Mouse (Mus musculus): ENCODE results near the gene Sec14l3.

Gene Sec14l3

DNA sequence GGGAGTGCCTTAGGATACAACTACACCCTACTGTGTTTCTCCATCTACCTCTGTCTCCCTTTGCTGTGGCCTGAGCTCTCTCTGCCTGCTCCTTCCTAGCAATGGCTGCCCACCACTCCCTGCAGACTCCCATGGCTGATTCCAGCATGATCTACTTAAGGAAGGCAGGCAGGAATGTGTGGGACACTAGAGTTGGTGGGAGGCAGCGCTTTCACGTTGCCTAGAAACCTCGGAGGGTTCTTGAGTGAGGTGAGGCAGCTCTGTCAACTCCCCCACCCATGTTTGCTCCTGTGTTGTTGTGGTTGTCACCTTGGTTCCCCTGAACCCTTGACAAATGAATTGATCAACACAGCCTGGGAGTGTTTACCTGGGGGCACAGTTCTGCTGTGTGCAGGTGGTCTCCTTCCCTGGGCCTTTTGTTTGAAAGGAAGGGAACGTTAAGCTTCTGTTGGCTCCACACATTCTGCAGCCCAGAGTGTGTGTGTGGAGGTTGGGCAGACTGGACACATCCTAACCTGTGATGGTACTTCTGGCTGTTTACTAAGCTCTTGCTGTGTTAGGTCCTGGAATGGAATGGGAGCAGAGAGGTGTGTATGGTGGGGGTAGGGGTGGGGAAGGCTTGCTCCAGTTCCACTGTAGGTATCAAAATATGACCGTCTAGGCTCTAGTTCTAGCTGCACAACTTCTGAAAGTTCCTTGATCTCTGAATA lies 3.6 kb upstream of the Sec14l3 start:
- DNase-seq (ENCODE audit: low read depth): no peak

DNA sequence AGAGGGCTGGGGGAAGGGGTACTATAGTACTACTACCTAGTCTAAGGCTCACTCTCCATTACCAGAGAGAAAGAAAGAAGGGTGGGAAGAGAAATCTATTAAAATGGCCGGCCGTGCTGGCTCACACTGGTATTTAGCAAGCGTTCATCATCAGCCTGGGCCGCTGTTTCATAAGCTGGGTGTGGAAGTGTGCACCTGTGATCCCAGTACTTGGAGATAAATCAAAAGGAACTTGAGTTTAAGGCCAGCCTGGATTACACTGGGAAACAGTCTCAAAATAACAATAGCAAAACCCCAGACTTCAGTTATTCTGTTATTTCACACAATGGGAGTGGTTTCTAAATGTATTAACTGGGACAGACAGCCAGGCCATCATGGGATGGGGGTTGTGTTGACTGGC lies 2.1 kb upstream of the Sec14l3 start:
- no peak for DNase-seq (ENCODE audit: low read depth)

DNA sequence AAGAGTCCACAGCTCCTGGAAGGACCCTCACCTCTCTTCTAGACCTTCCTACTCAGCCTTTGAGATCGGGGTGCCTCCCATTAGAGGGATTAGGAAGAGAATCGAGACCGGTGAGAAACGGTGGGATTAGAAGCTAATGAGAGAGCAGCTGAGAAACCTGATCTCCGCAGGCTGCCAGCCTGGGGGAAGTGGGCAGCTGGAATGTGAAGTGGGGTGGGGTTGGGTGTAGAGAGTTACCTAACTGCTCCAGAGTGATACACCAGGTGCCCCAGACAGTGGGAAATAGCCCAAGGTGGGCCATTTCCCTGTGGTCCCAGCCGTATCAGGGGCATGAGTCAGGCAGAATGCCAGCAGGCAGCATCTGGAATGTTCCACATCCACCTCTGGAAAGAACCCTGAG lies 1.7 kb upstream of the Sec14l3 start:
- DNase-seq (ENCODE audit: low read depth): no peak

DNA sequence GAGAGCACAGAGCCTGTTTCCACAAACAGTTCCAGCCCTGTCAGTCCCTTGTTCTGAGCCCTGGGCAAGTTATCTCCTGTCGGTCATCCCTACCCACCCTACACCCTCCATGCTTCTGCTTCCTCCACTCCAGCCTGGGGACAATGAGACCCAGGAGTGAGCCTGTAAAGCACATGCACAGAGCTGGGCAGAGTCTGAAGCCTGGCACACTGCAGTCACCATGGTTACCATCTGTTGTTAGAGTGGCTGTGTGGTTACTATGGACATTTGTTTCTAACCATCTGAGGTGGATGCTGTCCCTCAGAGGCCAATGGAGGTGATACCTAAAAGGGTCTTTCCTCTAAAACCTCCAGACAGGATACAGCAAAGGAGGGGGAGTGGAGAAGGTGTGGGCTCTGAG lies 5.0 kb downstream of the Sec14l3 start:
- DNase-seq (ENCODE audit: low read depth): no peak

DNA sequence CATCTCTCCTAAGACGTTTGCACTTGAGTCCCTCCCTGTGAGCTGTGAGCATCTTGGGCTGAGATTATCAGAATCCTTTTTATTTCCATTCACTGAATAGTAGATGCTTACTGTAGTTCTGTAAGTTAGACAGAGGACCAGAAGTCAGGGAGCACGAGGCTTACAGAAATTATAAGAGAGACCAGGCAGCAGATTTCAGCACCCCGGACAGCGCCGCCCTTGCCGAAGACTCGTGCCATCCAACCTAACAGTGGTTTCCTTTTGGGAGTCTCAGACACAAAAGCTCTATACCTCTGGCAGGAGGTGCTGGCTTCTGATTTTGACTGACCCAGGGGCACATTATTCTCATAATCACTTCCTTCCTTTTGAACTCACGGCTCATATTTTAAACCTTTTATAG lies 12.0 kb downstream of the Sec14l3 start:
- DNase-seq (ENCODE audit: low read depth): no peak

DNA sequence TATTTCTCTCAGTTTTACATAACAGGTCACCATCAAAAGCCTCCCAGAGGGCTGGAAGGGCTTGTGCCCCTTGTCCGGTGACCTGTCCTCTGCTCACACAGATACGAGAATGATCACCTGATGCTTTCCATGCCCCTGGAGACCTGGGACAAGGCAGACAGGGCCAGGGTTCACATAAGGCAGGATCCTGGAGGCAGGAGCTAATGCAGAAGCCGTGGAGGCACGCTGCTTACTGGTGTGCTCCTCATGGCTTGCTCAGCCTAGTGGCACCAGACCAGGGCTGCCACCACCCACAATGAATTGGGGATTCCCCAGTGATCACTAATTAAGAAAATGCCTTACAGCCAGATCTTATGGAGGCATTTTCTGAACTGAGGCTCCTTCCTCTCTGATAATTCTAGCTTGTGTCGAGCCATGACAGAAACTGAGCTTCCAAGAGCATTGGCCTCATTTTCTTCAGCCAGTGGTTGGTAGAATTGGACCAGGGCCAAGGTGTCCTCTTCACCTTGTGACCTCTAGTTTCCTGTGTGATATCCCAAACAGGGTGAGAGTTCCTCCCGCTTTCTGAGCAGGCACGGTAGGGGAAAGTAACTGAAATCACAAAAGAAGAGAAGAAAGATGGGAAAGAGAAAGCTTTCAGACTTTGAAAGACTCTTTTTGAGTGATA lies 13.8 kb downstream of the Sec14l3 start:
- DNase-seq (ENCODE audit: low read depth): no peak

DNA sequence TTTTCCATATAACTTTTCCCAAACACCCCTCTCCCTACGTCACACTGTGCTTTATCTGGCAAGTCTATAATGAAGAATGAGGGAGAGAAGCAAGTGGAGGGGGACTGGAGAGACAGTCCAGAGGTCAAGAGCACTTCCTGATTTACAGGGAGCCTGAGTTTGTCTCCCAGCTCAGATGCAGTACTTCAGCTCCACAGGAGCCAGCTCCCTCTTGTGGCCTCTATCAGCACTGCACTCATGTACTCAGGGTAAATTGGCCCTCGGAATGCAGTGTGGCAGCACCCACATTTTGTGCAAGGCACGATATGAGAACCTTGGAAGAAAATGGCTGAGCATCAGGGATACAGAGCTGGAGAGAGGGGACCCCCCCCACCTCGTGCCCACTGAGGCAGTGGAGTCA lies 15.6 kb downstream of the Sec14l3 start:
- no peak for DNase-seq (ENCODE audit: low read depth)

DNA sequence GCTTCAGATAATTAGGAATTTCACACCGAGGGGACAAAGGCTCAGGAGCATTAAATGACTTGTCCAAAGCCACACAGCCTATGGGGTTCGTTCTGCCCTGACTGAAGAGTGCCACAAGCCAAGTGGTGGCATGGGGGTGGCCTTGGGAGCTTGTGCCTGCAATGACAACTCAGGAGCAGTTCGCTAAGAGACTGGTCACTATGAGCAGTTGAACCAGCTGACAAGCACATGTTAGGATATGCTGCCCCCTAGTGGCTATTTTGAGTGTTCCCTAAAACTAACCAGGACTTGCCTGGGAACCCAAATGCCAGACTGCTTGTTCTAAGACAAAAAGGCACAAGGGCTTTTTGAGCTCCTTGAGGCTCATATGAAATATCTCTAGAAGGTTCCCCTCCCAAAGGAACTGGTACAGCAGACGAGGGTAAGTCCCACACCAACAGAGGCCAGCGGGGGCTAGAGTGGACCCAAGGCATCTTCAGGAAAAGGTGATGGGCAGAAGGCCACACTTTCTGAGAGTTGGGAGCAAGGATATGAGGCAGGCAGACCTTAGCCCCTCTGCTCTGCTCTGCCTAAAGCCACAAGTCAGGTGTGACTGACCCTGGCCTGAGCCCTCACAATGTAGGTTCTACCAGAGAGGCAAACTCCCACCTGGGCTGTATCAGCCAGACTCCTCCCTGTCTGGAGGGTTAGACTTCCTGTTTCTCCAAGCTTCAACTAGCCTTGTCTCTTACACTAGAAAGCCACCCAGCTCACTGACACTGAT lies 18.9 kb downstream of the Sec14l3 start:
- DNase-seq (ENCODE audit: low read depth): no peak

DNA sequence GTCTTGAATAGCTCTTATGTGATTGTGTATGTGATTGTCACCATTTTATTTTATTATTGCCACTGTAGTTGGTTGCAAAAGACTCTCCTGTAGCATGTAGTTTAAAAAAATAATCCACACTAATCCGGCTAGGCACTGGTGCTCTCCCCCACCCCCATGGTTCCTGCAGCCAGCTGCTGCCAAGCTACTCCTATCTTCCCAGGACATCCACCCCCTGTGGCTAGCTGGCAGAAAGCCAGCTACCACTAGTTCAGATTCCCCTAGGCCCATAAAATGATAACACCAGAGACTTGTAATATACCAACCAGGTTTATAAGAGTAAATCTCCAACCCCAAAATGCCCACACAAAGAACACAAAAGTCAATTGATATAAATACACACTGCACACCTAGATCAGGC lies 21.6 kb downstream of the Sec14l3 start:
- DNase-seq (ENCODE audit: low read depth): no peak

DNA sequence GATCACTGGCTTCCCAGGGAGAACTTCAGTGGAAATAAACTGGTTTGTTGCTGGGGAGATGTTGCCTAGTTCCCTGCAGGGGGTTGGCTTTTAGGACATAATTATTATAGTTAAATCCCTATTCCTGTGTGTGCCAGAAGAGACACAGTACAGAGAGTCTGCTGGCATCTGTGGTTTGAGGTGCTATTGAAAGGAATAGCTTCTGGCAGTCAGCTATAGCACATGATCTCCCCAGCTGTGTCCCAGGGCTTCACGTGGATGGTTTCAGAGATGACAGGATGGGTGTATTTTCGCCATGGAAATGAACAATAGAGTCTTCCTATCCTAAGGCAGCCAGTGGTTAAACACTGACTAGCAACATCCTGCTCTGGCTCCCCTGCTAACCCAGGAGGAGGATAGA lies 22.6 kb downstream of the Sec14l3 start:
- no peak for DNase-seq (ENCODE audit: low read depth)

DNA sequence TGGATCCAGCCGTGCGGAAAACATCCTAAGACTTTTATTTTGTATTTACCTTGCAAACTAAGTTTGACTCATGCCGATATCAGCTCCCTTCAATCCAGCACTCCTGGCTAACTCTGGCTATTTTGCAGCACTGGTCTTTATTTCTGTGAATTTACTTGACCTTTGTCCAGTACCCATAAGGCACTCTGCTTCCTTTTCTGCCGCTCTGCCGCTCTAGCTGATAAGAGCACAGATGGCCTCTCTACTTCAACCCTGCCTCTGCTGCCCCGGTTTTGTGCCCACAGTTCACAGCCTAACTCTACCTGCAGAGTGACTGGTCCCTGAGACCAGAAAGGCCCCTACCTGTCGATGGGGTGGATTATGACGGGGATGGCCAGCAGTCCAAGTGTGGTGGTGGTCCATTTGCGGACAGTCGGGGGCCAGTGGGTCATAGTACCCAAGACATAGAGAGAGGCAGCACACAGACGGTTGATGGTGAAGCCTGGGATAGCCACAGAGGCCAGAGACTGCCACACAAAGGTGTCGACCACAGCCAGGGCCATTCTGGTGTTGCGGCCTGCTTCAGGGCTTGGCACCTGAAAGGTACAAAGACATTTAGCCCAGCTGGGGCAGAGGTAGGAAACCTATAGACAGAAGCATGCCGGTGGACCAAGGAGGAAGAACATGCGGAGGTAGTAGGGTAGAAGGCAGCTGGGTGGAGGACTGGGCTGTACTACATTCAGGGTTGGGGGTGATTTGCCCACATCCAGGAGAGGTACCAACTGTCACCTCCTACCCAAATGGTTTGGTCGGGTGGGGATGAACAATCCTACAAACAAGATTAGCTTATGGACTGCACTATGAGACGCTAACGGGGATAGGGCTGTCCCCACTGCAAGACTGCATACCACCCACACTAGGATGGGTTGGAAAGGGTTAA lies 29.1 kb downstream of the Sec14l3 start:
- DNase-seq (ENCODE audit: low read depth): no peak

DNA sequence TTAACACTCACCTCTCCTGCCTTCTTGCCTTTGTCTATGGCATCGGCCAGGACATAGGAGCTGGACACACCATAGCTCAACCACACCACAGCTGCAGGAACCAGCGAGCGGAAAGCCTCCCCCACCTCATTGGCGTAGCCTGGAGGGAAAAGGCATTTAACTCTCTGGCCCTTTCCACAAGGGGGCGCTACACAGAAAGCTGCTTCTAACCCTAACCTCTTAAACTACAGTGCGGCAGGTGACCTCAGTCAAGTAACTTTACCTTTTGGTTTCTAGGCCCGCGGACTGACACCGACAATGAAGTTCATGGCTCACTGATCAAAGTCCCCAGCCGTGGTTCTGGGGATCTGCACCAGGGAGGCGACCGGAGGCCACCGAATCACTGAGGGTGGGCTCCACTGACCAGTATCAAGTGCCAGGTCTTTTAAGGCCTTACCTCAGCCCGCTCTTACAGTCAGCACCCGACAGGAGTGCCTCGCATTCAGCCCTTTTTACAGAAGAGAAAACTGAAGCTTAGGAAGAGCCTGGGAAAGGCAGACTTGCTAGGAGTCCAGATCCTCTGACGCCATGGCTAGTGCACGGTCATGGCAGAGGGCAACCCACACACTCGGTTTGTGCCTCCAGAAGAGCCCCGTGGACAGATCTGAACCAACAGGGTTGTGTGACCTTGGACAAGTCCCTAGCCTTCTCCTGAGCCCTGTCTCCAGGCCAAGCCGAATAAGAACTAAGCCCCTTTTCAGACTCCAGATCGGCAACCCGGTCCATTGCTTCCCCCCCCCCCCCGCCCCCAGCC lies 29.9 kb downstream of the Sec14l3 start:
- DNase-seq (ENCODE audit: low read depth): no peak

DNA sequence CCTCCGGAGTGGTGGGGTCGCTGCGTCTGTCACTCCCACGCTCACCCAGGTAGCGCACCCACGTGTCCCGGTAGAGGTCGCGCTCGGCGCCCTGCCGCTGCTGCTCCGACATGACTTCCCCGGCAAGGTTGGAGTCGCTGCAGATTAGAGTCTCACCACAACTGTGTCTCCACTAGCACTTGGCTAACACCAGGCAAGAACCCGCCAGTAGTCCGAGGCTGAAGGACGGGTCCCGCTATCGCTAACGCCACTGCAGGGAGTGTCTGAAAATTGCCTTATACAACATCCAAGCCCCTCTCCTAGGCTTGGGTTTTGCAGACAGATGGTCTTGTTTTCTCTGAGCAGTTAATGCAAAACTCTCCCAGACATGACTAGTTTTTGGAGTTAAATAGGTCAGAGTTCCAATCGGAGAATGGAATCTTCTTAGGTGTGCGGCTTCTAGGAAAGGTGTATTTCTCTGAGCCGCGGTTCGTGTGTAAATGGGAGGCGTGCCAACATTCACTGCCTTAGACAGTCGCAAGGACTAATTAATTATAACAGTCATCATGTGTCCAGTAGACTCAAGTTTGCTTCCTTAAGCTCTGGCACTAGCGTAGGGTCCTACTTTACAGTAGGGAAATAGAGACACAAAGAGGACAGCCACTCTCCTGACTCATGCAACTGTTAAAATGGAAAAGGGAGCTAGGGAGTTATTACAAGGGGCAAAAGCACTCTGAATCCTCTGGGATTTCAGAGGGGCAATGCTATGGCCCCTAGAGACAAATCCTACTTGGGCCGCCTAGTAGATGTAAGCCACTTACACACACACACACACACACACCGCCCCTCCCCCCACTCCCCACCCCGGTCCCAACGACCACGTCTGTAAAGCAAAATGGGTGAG lies 30.8 kb downstream of the Sec14l3 start, which contains the start of gene Mtfp1:
TSS of gene Mtfp1 (minus strand) at position 275 of the 883 bp plus-strand sequence.
- DNase-seq (ENCODE audit: low read depth): no peak

DNA sequence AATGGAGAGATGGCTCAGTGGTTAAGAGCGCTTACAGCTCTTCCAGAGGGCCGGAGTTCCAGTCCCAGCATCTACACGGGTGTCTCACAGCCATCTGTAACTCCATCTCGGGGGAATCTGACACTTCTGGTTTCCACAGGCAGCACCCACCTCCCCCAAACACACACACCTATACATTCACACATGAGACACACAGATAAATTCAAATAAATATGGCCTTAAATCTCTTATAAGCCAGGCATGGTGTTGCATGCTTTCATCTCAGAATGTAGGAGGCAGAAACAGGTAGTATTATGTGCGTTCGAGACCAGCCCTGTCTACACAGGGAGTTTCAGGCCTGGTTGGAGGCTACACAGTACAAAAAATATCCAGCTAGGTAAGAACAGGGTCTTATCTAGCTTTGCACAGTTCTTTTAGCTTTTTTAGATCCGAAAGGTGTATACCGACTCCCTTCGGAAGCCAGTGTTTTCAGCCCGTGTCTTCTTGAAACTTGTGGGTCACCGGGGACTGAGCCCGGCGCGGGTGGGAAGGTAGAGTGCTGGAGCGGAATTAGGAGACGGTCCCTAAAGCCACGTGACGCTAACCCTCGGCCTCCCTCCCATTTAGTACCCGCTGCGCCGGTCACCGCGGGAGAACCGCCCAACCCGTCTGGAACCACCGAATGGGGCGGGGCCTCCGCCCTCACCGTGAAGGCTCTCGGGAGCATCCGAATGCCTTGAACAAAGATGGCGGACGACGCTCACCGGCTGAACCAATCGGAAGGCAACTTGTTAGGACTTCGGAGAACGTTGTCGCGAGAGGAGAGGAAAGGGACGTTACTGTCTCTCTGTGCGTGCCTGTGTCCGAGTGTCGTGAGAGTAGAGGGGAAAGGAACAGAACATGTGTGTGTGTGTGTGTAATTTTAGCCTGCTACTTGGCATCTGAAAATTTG lies 31.7 kb downstream of the Sec14l3 start:
- DNase-seq (ENCODE audit: low read depth): peak; percentile 98

DNA sequence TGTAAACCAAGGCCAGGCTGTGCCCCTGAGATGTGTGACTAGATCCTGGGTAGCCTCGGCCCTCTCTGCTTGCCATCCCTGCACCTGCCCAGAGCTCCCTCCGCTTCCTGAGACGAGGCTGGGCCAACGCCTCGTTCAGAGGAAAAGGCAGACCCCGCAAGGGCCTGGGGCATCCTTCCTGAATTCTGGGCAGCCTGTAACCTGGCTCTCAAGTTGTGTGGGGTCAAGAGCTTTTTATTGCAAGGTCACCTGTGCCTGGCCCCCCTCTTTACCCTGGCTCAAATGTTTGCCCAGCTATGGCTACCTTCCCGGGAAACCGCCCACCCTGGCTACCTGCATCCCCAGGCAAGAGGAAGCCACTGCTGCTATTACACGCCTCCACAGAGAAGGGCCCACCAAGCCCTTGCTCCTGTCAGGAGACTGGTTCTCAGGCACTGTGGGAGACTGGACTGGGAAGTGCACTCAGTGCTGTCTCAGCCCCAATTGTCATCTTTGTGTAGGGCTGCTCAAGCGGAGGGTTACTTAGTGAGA lies 32.5 kb downstream of the Sec14l3 start:
- DNase-seq (ENCODE audit: low read depth): no peak

DNA sequence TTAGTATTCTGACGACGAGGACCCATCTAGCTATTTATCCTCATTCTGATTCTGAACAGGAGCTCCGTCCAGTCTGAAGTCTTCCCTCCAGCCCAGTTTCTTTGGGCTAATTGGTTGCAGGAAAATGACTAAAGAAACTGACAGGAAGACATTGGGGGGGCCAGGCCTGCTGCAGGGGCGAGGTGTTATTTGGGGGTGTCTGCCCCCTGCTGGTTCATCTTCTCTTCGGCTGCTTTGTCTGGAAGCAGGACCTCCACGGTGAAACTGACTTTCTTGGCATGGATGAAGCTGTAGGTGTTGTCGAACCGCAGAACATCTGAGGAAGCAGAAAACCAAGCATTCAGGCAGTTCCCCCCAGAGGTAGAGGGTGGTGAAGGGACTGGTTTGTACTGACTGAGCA lies 33.5 kb downstream of the Sec14l3 start:
- DNase-seq (ENCODE audit: low read depth): no peak

DNA sequence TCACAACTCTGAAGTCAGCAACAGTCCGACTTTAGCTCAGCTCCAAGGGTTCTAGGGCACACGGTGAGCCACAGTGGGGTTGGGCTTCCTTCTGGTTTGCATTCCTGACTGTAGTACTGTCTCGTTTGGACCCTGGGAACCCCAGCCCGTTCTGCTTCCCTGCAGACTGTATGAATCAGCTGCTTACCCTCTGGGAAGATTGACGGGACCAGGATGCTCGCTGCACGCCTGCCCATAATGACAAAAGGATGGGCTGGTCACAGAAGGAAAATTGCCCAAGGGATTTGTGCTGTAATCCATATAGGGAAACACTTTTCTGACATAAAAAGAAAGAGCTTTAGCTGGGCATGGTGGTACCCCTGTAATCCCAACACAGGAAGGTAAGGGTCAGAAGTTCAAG lies 34.2 kb downstream of the Sec14l3 start:
- no peak for DNase-seq (ENCODE audit: low read depth)

DNA sequence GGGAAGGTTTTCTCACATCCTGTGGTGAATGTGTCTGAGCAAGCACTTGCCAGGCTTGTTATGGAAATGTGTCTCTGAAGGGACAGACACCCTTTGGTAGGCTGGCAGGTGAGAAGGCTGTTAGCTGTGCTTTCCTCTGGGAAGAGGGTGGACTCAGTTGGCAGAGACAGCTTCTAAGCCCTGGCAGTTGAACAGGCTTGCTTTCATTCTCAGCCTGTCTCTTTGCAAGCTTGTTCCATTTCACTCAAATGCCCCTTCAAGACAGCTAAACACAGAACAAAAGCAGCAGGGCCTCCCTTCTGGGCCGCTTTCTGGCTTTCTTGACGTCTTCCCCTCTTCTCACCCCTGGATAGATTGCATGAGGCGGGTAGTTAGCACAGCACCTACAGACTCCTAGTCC lies 34.8 kb downstream of the Sec14l3 start:
- DNase-seq (ENCODE audit: low read depth): no peak

DNA sequence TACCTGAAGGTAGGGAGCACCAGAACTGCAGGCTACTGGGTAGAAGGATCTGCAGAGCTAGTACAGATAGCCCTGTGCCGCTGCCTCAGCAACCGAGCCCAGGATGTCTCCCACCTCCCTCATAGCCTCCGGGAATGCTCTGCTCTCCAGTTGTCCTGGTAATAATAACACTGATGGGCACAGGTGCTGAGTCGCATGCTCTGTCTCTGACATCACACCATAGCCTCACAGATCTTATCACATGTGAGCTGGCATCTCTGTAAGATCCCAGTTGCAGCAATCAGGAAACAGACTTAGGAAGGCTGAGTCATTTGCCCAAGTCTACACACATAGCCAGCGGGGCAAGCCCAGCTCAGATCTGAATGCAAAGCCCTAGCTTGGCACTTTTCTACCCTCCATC lies 37.2 kb downstream of the Sec14l3 start:
- DNase-seq (ENCODE audit: low read depth): no peak

Data from fibroblast of lung, adult 2 months (primary cell).